Mouse (Mus musculus): ENCODE results near the gene Psen2.

Gene Psen2

DNA sequence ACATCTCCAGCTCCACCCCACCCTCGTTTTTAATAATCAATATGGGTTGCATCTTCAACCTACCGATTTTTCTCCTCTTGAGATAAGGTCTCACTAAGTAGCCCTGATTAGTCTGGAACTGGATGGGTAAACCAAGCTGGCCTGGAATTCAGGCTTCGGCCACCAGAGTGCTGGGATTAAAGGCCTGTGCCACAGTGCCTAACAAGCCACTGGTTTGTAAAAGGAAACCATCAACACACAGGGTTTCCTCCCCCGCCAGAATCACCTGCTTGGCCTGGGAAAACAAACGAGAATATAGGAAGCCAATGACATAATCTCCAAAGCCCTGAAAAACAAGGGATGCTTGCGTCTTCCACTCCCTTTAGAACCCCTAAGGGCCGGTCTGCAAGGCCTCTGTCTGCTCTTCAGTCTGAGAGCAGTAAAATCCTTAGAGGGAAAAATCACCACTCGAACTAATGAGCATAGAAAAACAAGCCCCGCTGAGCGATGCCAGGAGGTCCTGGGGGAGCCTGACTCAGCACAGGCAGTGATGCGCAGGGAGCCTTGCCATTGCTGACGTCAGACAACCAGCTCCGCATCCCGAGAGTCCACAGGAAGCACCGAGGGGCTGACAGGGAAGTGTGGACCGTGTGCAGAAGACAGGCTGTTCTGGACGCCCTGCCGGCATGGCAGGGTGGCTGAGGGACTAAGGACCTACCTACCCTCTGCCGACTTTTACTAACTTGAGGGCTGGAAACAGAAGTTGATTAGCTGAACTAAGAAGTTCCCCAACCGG is 13.4 kb downstream of the Psen2 start:
- DNase-seq (ENCODE audit: extremely low spot score, low read depth, low spot score) = no peak

DNA sequence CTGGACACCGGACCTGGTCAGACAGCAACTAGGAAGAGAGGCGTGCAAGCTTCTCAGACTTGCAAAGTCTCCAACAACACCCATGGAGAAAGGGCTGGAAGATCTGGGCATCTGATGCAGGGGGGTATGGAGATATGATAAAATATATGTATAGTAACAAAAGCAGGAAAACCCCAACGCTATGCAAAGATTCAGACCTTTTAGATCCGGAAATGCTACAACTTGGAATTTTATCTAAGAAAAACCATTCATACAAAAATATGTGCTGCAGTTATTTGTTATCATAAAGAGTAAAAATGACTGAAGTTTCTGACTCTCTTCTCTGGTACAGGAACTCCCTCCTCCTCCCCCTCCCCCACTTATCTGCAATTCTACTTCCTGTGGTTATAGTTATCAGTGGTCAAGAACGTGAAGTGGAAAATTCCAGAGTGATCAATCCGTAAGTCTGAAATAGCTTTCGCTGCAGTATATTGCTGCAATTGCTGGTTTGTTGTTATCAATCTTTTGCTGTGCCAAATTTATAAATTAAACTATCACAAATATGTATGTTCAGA is 14.6 kb downstream of the Psen2 start:
- no peak for DNase-seq (ENCODE audit: extremely low spot score, low read depth, low spot score)

DNA sequence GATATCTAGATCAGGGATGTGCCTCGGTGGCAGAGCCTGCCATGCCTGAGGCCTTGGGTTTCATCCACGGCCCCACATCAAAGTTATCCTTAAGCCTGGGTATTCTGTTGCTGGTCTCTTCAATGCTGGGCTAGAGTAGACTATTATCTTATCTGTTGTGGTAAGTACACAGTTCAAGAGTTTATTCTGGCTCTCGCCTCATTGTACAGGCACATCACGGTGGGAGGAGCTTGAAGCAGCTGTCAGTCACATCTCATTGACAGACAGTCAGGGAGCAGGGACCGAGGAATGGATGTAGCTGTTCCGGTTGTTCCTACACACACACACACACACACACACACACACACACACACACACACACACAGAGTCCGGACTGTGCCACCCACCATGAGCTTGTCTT is 15.3 kb downstream of the Psen2 start:
- DNase-seq (ENCODE audit: extremely low spot score, low read depth, low spot score) = no peak

DNA sequence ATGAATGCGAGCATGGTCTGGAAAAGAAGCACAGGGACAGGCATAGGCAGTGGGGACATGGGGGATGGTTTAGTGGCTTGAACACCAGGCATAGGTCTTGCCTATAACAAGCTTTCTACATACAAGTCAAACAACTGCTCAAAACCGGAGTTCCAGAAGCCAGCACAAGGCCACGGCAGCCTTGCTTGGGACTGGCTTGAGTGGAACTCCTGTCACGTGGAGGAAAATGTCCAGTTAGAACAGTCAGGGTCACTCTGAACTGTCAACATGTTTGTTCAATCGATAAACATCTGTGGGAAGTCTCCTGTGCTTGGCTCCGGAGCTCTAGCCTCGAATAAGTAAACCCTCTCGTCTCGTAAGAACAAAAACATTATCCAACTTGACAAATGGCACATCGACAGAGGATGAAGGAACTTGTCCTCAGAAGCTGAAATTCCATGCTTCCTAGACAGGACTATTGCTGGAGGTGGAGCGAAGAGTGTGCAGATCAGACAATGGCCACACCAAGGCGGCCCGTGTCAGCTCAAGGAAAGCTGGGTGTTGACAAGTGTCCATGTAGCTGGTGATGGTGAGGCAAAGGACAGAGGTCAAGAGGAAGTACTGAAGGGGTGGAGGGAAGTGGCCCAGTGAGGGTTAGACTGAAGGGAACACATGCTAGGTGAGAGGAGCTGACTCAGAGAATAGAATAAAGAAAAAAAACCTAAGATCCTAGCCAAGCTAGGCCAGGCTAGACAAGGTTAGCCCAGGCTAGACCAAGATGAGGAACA is 17.3 kb downstream of the Psen2 start:
- no peak for DNase-seq (ENCODE audit: extremely low spot score, low read depth, low spot score)

DNA sequence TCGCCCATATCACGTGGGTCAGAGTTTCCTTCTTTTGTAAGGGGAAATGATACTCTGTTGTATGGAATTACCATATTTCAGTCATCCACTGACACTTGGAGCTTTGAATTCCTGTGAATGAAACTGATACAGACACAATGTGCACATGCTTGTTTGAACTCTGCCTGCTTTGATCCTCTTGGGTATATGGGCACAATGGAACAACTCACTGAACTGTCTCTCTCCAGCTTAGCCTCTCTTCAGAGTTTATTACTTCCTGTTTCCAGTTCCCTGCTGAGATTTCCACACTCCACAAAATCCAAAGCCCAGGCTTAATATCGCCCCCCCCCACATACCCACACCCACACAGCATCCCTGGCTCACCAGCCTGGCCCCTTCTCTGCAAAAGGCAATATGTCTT is 31.5 kb downstream of the Psen2 start:
- no peak for DNase-seq (ENCODE audit: extremely low spot score, low read depth, low spot score)

DNA sequence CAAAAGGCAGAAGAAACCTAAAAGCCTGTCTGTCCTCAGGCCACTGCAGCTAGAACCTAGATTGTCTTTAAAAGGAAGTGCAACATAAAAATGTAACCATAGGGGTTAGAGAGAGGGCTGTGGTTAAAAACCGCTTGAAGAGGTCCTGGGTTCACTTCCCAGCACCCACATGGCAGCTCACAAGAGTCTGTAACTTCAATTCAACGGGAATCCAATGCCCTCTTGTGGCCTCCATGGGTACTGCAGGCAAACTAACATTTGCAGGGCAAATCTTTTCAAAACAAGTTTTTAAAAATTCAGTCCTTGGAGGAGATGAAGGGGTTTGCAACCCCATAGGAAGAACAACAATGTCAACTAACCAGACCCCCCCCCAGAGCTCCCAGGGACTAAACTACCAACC is 32.7 kb downstream of the Psen2 start:
- DNase-seq (ENCODE audit: extremely low spot score, low read depth, low spot score) = no peak

DNA sequence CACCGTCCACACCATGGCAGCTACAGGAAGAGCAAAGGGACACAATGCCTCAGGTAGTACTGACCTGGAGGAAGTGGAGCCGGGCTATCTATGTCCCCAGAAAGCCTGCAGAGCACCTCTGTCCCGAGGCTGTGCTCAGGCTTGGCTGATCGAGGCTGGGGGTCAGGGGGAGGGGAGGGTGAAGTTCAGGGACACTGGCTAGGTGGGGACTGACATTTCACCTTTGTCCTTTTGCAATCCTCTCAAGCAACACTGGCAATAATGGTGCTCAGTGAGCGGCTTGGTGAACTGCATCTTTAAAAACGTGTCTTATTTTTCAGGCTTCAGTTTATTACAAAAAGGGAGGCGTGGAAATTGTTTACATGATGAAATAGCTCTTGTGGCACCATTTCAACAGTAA is 33.3 kb downstream of the Psen2 start:
- DNase-seq (ENCODE audit: extremely low spot score, low read depth, low spot score) = no peak

DNA sequence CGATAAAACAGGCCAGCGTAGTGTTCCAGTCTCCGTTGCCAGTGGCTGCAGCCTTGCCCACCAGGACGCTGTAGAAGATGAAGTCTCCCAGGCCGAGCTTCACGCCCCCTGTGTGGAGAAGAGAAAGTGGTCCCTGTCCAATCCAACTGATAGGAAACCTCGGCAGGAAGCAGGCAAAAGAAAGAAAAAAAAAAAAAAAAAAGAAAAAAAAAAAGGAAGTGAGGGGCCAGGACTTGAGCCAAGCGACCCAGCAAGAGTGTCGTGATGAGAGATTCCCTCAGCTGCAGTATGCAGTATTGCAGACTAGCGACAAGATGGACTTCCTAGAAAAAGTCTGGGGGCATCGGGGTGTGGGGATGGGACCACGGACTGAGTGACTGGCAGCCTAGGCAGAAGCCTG is 34.4 kb downstream of the Psen2 start:
- no peak for DNase-seq (ENCODE audit: extremely low spot score, low read depth, low spot score)

DNA sequence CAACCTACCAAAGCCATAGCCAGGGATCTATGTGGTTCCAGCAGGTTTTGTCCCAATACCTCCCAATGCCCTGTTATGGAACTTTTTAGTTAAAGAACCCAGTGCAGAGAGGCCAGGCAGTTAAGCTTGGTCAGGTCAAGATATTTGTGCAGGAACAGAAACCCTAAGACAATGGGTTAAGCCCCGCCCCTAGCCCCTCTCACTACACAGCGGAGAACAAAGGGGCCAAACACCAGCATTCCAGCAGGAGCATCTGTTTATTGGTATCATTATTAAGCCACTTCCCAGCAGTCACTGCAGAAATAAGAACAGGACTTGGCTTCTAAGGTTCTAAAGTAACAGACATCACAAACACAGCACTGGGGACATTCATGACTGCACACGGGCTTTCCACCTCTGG is 36.5 kb downstream of the Psen2 start:
- DNase-seq (ENCODE audit: extremely low spot score, low read depth, low spot score) = no peak

DNA sequence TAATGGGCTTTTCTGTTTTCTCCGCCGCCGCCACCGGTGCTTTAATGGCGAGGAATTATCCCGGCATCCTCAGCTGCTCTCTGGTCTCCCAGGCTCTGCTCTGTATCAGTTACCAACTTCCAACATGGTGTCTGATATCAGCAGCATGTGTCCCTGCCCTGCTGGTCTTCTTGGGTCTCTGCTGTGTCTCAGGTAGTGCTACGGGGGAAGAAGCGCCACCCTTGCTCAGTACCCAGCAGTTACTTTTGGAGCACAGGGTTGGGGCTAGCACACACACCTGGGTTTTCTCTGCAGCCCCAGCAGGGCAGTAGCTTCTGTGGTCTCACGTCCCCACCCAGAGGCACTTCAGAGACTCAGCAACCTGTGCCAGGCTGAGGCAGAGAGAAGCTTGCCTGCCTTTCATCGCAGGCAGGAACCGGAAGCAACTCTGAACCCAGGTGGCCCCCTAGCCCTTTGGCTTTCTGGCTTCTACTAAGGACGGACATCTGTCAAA is 37.0 kb downstream of the Psen2 start:
- DNase-seq (ENCODE audit: extremely low spot score, low read depth, low spot score) = no peak

DNA sequence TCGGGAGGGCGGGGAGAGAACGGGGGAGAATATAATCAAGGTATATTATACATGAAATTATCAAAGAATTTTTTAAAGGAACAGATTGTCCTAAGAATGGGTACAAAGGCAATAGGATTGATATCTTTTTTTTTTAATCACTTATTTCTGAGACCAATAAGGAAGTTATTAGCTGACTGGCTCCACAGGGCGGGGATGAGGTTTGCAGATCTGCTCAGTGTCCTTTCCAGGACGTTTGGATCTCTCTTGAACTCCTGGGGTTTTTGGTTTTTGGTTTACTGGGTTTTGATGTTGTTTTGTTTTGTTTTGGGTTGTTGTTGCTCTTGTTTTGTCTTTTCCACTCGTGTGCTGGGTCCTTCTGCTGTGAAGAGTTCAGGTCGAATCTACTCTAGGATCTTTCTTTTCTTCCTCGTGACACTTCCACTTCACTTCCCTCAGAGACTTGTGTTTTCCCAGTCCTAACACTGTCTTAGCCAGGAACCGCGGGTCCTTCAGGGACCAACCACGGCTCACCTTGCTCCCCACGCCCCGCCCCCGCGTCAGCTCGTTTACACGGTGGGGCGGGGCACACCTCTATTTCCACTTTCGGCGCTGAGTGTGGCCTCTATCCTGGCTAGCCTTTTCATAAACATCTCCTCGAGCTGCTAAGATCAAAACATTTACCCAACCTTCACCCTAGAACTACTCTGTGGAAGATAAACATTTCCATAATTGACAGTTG is 37.6 kb downstream of the Psen2 start:
- no peak for DNase-seq (ENCODE audit: extremely low spot score, low read depth, low spot score)

DNA sequence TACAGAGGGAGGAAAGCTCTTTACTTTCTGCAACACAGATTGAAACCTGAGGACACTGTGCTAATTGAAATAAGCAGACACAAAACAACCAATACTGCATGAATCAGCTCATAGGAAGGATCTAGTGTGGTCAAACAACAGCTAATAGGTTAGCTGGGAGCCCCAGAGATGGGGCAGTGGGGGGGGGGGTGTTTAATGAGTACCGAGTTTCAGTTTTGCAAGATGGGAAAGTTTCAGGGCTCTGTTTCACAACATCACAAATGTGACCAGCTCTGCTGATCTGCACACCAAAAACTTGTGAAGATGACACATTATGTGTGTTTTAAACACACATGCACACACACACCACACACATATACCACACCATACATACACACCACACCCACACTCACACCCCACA is 41.2 kb downstream of the Psen2 start:
- DNase-seq (ENCODE audit: extremely low spot score, low read depth, low spot score) = no peak

DNA sequence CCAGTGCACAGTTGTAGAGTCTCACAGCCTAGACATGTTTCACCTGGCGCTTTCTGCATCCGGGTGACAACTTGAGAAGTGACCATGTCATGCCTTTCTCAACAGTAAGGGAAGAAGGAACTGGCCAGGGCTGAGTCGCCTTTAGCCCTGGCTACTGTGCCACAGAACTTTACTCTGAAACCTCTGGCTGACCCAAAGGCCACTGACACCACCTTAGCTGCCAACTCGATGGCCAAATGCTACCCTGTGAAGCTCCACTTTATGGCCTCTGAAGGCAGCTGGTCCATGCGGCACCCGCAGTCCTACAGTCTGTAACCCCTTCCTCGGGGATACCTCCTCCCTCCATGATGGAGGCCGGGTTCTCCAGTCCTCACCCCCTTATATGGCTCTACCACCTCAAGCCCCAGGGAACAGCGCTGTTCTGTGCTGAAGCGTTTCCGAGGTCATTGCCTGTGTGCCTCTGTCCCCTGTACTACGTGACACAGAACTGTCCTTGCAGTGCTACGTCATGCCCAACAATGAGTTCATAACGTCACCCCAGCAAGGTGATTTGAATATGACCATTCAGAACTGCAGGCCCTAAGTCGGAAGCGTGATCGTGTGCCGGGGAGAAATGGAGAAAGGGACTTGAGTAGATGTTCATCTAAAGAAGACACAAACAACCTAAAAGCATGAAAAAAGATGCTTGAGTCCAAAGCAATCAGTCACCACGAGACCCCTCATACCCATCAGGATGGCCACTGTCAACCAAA is 42.3 kb downstream of the Psen2 start:
- no peak for DNase-seq (ENCODE audit: extremely low spot score, low read depth, low spot score)

DNA sequence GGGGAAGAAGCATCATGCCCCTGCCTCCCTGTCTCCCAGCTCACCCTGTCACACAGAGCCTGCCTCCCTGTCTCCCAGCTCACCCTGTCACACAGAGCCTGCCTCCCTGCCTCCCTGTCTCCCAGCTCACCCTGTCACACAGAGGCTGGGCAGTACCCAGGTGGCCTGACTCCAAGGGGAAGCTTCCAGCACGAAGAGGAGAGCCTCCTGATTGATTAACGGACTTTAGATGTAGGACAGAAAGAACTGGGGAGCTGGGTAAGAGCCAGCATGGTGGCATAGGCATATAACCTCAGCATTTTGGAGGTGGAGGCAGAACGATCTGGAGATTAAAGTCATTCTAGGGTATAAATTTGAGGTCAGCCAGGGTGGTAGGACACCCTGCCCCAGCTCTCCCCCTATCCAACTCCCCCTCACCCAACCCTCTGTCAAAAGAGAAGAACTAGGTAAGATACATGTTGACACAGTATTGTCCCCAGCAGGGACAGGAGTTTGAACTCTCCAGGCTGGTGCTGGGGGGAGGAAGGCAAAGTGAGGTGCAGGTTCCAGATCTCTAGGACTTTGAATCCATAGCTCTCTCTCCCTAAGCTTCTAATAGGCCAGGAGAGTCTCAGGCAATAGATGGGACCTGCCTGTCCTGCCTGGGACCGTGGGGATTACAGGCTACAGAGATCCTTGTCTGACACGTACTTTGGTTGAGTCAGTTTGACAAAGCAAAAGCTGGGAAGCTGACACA is 46.5 kb downstream of the Psen2 start:
- DNase-seq (ENCODE audit: extremely low spot score, low read depth, low spot score) = no peak

DNA sequence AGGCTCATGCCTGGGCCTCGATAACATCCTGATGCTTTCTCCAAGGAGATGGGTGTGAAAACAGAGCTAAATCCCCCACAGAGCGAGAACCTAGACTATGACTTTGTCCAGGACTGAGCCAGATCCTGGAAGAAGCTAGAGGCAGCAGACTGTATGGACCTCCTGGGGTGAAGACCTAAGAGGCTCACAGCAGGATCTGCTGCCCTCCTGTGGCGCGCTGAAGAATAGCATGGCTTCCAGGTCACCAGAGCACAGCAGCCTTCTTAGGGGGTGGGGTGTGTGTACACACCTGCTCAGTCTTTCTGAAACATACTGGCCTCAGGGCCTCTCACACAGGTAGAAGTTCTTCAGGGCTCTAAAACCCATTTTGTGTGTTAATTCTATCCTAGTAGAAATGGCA is 48.2 kb downstream of the Psen2 start:
- DNase-seq (ENCODE audit: extremely low spot score, low read depth, low spot score) = no peak

DNA sequence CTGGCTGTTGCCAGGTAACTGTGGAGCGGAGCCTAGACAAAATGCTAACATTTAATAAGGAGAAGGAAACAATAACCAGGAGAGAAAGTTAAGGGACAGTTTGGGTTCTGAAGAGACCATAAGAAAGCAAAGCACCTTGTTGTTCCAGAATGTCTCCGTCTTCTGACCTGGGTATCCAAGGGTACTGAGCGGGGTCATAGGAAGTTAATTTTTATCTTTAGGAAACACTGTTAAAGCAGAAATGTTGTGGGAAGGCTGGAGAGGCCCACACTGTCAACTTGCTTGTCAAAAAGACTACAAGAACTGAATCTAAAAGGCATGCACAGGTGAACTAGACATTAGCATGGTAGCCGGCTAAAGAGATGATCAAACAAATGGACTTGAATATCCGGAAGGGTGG is 50.3 kb downstream of the Psen2 start:
- no peak for DNase-seq (ENCODE audit: extremely low spot score, low read depth, low spot score)

DNA sequence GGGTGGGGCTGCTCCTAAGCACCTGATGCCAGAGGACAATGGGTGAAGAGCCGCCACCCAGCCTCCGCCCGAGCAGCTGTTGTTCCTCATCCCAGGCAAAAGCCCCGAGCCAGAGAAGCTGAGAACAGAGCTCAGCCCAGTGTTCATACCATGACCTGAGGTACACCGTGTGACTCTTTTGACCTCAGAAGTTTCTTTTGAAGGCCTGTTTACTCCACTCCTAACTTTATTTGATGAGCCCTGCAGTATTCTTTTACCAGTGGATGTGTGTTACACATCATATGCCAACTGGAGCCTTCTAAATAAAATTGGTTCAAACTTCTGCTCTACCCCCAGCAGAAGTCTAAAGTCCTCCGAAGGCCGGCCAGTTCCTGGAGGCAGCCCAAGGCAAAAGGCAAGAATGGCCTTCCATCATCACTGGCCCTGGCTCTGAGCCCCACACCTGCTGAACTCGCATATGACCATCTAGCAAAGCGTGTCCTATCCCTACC is 52.4 kb downstream of the Psen2 start:
- DNase-seq (ENCODE audit: extremely low spot score, low read depth, low spot score) = no peak

DNA sequence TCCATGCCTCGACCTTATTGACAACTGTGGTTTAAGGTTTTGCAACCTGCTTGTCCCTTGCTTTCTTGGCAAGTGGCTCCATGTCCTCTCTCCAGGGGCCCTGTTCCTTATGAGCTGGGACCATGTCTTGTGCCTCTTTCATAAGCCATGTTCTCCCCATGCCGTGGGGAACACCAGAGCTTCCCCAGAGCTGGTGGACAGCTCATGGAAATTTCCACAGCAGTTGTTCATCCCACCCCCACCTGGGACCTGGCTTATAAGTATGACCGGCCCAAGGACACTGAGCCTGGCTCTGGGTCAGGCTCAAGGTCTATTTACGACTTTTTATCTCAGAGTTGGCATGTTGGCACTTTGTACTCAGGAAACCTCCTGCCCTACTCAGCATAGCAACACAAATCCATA is 53.2 kb downstream of the Psen2 start:
- DNase-seq (ENCODE audit: extremely low spot score, low read depth, low spot score) = no peak

DNA sequence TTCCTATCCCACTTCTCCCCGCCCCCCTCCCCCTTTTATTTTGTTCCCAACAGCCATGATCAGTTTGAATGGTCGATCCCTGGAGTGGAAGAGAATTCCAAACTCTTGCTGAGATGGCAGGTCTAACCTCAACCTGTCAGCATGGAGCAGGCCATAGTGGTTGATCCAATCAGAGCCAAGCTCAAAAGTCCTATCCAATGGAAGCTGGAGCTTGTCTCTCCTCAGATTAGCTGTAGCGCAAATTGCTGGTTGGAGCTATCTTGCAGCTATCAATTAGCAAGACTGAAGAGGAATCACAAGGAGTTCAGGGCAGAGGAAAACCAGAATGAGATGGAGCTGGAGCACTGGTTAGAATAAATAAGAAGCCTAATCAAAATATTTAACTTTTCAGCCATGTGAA is 54.9 kb downstream of the Psen2 start:
- DNase-seq (ENCODE audit: extremely low spot score, low read depth, low spot score) = no peak

DNA sequence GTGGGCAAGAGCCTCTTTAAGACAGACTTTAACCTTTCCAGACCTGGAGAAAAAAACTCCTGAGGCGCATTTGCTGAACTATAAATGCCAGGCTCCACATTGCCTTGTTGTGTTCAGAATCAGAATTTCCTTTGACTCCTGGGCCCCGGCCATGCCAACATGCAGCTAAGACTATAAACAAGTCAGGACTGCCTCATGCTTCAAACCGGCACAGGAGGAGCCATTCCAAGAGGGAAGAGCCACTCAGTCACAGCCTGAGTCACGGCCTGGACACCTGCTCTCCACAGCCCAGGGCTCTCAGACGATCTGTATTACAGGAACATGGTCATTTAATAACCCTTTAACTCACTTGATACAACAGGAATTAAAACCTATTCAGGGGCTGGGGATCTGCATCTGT is 62.5 kb downstream of the Psen2 start:
- no peak for DNase-seq (ENCODE audit: extremely low spot score, low read depth, low spot score)
